Mouse (Mus musculus): ENCODE data around the gene Kctd12. TPM values are rescaled to one million over a fixed set of nuclear protein-coding genes. Genes with fewer than 3 reads are reported as not detected.

Kctd12 gene
- 10 to 100 TPM; 50.2 to 54.0 TPM for total RNA-seq (2021)

DNA sequence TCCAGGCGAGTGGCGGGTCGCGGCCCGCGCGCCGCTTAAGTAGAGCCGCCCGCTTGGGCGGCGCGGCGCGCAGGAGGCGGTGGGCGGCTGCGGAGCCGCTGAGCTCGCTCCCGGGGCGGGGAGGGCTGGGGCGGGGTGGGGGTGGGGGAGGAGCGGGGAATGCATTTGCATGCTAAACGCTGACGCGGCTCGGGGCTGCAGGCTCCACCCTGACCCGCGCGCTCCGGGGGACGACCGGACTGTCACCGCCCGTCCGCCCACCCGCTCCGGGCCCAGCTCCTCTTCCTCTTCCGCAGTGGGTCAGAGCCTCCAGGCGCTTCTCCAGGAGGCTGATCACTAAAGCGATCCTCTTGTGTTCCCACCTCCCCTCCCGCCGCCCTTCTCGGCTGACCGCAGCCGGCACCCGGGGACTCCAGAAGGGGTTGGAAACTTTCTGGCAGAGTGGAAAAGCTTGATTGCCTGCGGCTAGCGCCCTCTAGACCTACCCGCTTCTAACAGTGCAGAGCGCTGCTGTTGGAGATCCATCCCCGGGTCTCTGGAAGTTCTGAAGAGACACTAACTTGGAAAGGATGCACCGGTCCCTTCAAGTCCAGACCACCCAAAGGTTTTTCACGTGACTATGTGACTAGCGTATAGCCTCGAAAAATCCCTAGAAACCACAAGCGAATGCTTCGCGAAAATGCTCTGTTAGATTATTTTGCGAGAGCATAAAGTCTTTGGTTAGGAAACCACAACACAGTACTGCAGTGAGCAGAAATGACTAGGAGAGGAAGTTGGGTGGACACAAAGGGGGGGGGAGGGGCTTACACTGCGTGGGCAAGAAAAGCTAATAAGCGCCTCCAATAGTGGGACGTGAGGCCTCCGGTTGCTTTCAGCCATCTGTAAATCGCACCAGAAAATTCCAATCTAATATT is at the start of gene Kctd12:
Gene Kctd12, minus strand, starts transcription at position 11 of the 914 bp plus-strand sequence.
- DNase-seq (ENCODE audit: low spot score in 2 of 2): peak; percentile 78 to 79

GRCm38 (mm10) chr14:103029203-103029602 is 46.8 kb upstream of the Kctd12 start:
- DNase-seq (ENCODE audit: low spot score in 2 of 2): no peak
- intact Hi-C loops (cut with DNase I): no loop called here

More for the DNA sequence above, at the start of gene Kctd12:
- intact Hi-C loops (cut with DNase I): loop anchor here (5.0 kb wide), 4 partner anchors 101 to 786 kb away; no protein-coding TSS in a partner anchor

GRCm38 (mm10) chr14:103020046-103020445 is 37.6 kb upstream of the Kctd12 start:
- intact Hi-C loops (cut with DNase I): no loop called here
- no peak for DNase-seq (ENCODE audit: low spot score in 2 of 2)

DNA sequence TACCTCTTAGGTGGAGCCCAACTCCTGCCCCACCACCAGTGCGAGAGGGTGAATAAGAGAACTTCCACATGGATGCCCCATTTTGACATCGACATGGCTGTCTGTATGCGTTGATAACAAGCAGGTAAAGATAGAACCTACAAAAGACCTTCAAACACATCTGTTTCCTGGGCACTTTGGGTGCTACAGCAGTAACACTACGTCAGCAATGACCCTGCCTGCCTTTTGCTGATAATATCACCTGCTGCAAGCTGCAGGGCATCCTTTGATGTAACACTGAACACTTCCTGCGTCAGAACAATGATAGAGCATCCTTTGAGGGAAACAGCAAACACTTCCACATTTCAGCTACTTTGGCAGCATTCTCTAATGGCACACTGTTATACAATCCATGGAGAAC is 34.6 kb upstream of the Kctd12 start:
- DNase-seq (ENCODE audit: low spot score in 2 of 2): no peak
- intact Hi-C loops (cut with DNase I): no loop called here

GRCm38 (mm10) chr14:103012563-103013150 is 30.2 kb upstream of the Kctd12 start:
- intact Hi-C loops (cut with DNase I): loop anchor here (1.0 to 2.0 kb wide), 2 partner anchors 39 to 526 kb away; no protein-coding TSS in a partner anchor
- peak; percentile 65 to 77 for DNase-seq (ENCODE audit: low spot score in 2 of 2)

GRCm38 (mm10) chr14:103011782-103012181 is 29.3 kb upstream of the Kctd12 start:
- intact Hi-C loops (cut with DNase I): loop anchor here (1.0 to 2.0 kb wide), 2 partner anchors 40 to 527 kb away; no protein-coding TSS in a partner anchor
- peak; percentile 23 to 34 for DNase-seq (ENCODE audit: low spot score in 2 of 2)

DNA sequence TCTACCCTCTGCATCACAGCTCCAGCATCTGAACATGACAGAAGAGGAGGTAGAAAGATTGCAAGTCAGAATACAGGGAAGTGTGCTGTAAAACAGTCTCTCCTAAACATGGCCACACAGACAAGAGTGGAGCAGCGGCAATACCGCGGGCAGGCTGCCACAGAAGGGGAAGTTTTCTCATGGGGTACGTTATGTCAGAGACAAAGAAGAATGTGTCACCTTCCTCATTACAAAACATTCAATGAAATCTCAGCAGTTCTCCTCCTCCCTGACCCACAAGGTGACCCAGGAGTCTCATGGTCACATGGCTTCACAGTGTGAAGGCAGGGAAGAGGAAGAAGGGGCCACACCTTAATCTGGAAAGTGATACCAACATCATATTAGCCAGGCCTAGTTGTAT is 25.3 kb upstream of the Kctd12 start:
- no peak for DNase-seq (ENCODE audit: low spot score in 2 of 2)
- intact Hi-C loops (cut with DNase I): no loop called here

- DNase-seq (ENCODE audit: low spot score in 2 of 2): peak; percentile 82 to 84
- intact Hi-C loops (cut with DNase I): loop anchor here (5.0 to 10.0 kb wide), 4 partner anchors 483 to 1210 kb away; no protein-coding TSS in a partner anchor
Observed at GRCm38 (mm10) chr14:102994662-102995561, 12.5 kb upstream of the Kctd12 start.

DNA sequence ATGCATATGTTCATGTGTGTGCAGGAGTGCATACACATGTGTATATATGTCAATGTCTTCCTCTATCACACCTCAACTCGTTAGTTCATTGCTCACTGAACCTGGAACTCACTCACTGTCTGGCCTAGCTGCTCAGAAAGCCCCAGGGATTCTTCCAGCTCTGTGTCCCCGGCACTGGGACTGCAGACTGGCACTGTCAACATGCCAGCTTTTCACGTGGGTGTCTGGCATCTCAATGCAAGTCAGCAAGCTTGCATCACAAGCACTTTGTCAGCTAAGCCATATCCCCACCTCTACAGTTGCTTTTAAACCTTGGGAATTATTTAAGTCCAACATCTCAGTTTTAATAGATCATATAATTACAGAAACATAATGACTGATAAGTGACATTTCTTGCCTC is 8.3 kb upstream of the Kctd12 start:
- DNase-seq (ENCODE audit: low spot score in 2 of 2): peak in 1 of 2 experiments; percentile 30
- intact Hi-C loops (cut with DNase I): loop anchor here (5.0 to 10.0 kb wide), 4 partner anchors 478 to 1206 kb away; no protein-coding TSS in a partner anchor

DNA sequence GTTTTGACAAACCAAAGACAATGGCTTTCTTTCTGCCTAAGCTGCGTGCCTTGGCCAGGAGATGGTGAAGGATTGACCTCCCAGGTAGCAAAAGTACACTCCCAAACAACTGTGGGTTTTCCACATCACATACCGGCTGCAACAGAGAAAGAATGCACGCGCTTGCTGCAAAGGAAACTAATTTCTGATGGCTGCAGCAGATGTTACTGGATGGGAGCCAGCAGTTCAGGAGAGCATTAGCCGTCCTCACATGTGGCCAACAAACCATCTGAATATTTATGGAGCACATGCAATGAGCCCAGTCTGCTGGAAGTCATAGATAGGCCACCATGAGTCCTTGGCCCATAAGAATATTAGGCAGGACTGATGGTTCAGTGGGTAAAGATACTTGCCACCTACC is 7.4 kb upstream of the Kctd12 start:
- no peak for DNase-seq (ENCODE audit: low spot score in 2 of 2)
- intact Hi-C loops (cut with DNase I): loop anchor here (5.0 to 10.0 kb wide), 4 partner anchors 478 to 1205 kb away; no protein-coding TSS in a partner anchor

- intact Hi-C loops (cut with DNase I): no loop called here
- no peak for DNase-seq (ENCODE audit: low spot score in 2 of 2)
Observed at GRCm38 (mm10) chr14:102989254-102989653, 6.8 kb upstream of the Kctd12 start.

GRCm38 (mm10) chr14:102987626-102988025 is 5.2 kb upstream of the Kctd12 start:
- DNase-seq (ENCODE audit: low spot score in 2 of 2): no peak
- intact Hi-C loops (cut with DNase I): no loop called here

DNA sequence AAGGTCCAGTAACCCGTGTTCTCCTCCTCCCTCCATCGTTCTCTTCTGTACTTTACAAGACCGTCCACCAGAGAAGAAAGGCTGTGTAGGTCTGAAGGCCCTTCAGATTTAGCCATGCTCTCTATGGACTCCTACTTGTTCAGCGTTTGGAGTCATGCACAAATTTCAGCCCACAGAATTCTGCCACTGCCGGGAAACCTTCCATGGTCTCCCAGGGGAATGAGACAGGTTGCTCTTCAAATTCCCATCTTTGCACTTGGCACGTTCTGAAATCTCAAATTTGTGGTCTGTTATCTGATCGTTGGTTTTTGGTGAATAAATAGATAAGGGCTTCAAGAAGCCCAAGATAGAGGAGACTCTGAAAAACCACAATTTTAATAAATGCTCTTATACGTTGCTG is 1.2 kb upstream of the Kctd12 start:
- intact Hi-C loops (cut with DNase I): loop anchor here (5.0 kb wide), 4 partner anchors 101 to 786 kb away; no protein-coding TSS in a partner anchor
- DNase-seq (ENCODE audit: low spot score in 2 of 2): no peak

DNA sequence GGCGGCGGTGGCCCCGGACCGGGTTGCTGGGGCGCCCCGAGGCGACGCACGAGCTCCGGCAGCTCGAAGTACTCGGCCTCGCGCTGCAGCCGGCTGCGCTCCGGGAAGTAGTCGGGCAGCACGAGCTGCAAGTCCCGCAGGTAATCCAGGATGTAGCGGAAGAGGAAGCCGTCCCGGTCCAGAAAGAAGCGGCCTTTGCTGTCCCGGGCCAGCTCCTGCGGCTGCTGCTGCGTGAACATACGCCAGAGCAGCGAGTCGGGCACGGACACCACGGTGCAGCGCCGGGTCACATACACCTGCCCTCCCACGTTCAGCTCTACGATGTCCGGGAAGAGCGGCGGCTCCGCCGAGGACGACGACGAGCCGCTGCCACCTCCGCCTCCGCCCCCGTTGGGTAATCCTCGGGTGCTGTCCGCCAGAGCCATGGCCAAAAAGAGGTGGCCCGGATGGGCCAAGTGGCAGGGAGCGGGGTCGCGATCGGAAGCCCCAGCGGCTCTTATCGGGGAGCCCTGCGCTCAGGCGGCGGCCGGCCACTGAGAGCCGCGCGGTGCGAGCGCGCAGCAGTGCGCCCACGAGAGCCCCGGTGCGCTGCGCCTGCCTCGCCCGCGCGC is 316 bp downstream of the Kctd12 start:
- peak; percentile 39 to 67 for DNase-seq (ENCODE audit: low spot score in 2 of 2)
- intact Hi-C loops (cut with DNase I): loop anchor here (5.0 kb wide), 4 partner anchors 100 to 785 kb away; no protein-coding TSS in a partner anchor

- DNase-seq (ENCODE audit: low spot score in 2 of 2): peak; percentile 75 to 77
- intact Hi-C loops (cut with DNase I): loop anchor here (2.0 to 5.0 kb wide), 5 partner anchors 75 to 784 kb away; no protein-coding TSS in a partner anchor
Observed at GRCm38 (mm10) chr14:102981441-102982015, 909 bp downstream of the Kctd12 start.

- intact Hi-C loops (cut with DNase I): loop anchor here (2.0 to 5.0 kb wide), 5 partner anchors 74 to 784 kb away; no protein-coding TSS in a partner anchor
- peak; percentile 15 to 20 for DNase-seq (ENCODE audit: low spot score in 2 of 2)
Observed at GRCm38 (mm10) chr14:102980986-102981385, 1.5 kb downstream of the Kctd12 start.

DNA sequence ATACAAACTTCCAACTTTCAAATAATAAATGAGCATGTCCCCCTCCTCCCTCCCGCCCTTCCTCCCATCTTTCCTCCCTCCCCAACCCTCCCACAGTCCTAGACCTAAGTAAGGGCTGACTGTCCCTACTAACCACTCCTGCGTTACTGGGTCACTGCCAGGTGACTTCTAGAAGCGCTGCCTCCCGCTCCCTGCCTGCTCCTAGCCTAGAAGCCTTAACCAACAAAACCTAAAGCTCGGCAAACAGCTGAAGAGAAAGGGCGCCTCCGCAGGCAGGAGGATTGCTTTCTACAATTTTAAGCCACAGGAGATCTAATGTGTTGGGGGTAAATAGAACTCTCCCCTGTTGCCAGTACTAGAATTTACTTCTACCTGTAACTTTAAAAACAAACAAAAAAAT is 2.0 kb downstream of the Kctd12 start:
- peak; percentile 38 to 46 for DNase-seq (ENCODE audit: low spot score in 2 of 2)
- intact Hi-C loops (cut with DNase I): loop anchor here (2.0 to 5.0 kb wide), 5 partner anchors 74 to 783 kb away; no protein-coding TSS in a partner anchor

DNA sequence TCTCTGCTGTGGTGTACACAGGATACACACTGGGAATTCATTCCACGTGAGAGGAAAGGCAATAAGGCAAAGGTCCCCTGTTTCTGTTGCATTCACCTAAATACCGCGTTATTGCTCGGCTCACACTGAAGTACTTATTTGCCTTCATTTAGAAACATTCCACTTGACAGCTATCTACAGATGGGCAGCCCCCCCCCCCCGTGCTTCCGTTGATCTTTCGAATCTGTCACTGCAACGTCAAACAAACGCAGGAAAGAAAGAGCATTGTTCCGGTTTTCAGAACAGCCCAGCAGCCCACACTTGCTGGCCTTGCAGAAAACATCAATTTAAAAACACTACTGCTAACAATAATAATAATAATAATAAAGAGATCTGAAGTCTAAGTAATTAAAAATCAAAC is 2.6 kb downstream of the Kctd12 start:
- no peak for DNase-seq (ENCODE audit: low spot score in 2 of 2)
- intact Hi-C loops (cut with DNase I): loop anchor here (2.0 to 5.0 kb wide), 5 partner anchors 73 to 783 kb away; no protein-coding TSS in a partner anchor

Measured in left cerebral cortex, postnatal 25 days (tissue).